Mouse (Mus musculus): ENCODE measurements around the gene Tmem151b. TPM values are rescaled to one million over a fixed set of nuclear protein-coding genes. Genes with fewer than 3 reads are reported as not detected.

The Tmem151b gene
- polyA plus RNA-seq, 1 experiment from 2014 or later = 1.0 TPM

- ATAC-seq (replicated peaks; ENCODE audit: insufficient number of reproducible peaks, low FRiP score, low TSS enrichment) = no peak; the same call in 1 of the 2 replicates
- Histone ChIP-seq H3K36me3 (ENCODE audit: control insufficient read depth, insufficient read depth, low read length) (0 out of 2 replicates have a peak, but pooled peaks cover 3% of the 10 kb centered on the region), H3K9ac (ENCODE audit: low read depth, low read length) (peak overlapping the region; percentile 46; the same call in 1 of the 2 replicates), H3K9me3 (replicated peaks; ENCODE audit: control insufficient read depth, low read length) (no peaks in the 10 kb centered on the region), H3K27ac (ENCODE audit: low read depth, low read length) (peak overlapping the region; percentile 37; the same call in 1 of the 2 replicates), H3K4me3 (ENCODE audit: low read depth, low read length) (peak overlapping the region; percentile 66), H3K27me3 (ENCODE audit: control insufficient read depth, insufficient read depth, low read length) (peaks cover 6% of the 10 kb centered on the region), H3K4me2 (peak overlapping the region; percentile 99), H3K4me1 (ENCODE audit: control insufficient read depth, insufficient read depth, low read length) (peaks cover 55% of the 10 kb centered on the region)
- 11% methylated on average over 8 of the region's 8 CpGs for WGBS (ENCODE audit: insufficient replicate concordance)
Measured at GRCm38 (mm10) chr17:45593479-45593878, 44.0 kb upstream of the Tmem151b start.

- H3K27ac ChIP-seq (ENCODE audit: low read depth, low read length) = 0 out of 2 replicates have a peak overlapping the region, but pooled peaks have one; percentile 38
- H3K4me2 ChIP-seq = peak overlapping the region; percentile 99
- 0 out of 2 replicates have a peak, but pooled peaks cover 3% of the 10 kb centered on the region for H3K36me3 ChIP-seq (ENCODE audit: control insufficient read depth, insufficient read depth, low read length)
- peaks cover 6% of the 10 kb centered on the region for H3K27me3 ChIP-seq (ENCODE audit: control insufficient read depth, insufficient read depth, low read length)
- H3K4me1 ChIP-seq (ENCODE audit: control insufficient read depth, insufficient read depth, low read length) = peaks cover 55% of the 10 kb centered on the region
- H3K9ac ChIP-seq (ENCODE audit: low read depth, low read length) = peak overlapping the region; percentile 61; the same call in 1 of the 2 replicates
- ATAC-seq (replicated peaks; ENCODE audit: insufficient number of reproducible peaks, low FRiP score, low TSS enrichment) = no peak
- WGBS (ENCODE audit: insufficient replicate concordance) = 36% methylated on average over 8 of the region's 8 CpGs
- H3K9me3 ChIP-seq (replicated peaks; ENCODE audit: control insufficient read depth, low read length) = no peaks in the 10 kb centered on the region
- H3K4me3 ChIP-seq (ENCODE audit: low read depth, low read length) = peak overlapping the region; percentile 66
Measured at GRCm38 (mm10) chr17:45592606-45593431, 43.3 kb upstream of the Tmem151b start.

GRCm38 (mm10) chr17:45591701-45592605, 42.5 kb upstream of the Tmem151b start:
- Histone ChIP-seq H3K4me3 (ENCODE audit: low read depth, low read length) (peak overlapping the region; percentile 66), H3K4me2 (peak overlapping the region; percentile 99), H3K27ac (ENCODE audit: low read depth, low read length) (0 out of 2 replicates have a peak overlapping the region, but pooled peaks have one; percentile 38), H3K4me1 (ENCODE audit: control insufficient read depth, insufficient read depth, low read length) (peaks cover 52% of the 10 kb centered on the region), H3K9ac (ENCODE audit: low read depth, low read length) (peak overlapping the region; percentile 61), H3K27me3 (ENCODE audit: control insufficient read depth, insufficient read depth, low read length) (peaks cover 6% of the 10 kb centered on the region), H3K36me3 (ENCODE audit: control insufficient read depth, insufficient read depth, low read length) (0 out of 2 replicates have a peak, but pooled peaks cover 4% of the 10 kb centered on the region), H3K9me3 (replicated peaks; ENCODE audit: control insufficient read depth, low read length) (no peaks in the 10 kb centered on the region)
- WGBS (ENCODE audit: insufficient replicate concordance) = 39% methylated on average over 16 of the region's 16 CpGs
- ATAC-seq (replicated peaks; ENCODE audit: insufficient number of reproducible peaks, low FRiP score, low TSS enrichment) = no peak

- ATAC-seq (replicated peaks; ENCODE audit: insufficient number of reproducible peaks, low FRiP score, low TSS enrichment) = no peak
- Histone ChIP-seq H3K27ac (ENCODE audit: low read depth, low read length) (no peak overlapping the region), H3K27me3 (ENCODE audit: control insufficient read depth, insufficient read depth, low read length) (peaks cover 6% of the 10 kb centered on the region), H3K9me3 (replicated peaks; ENCODE audit: control insufficient read depth, low read length) (no peaks in the 10 kb centered on the region), H3K4me3 (ENCODE audit: low read depth, low read length) (no peak overlapping the region), H3K4me1 (ENCODE audit: control insufficient read depth, insufficient read depth, low read length) (peaks cover 49% of the 10 kb centered on the region), H3K9ac (ENCODE audit: low read depth, low read length) (no peak overlapping the region), H3K36me3 (ENCODE audit: control insufficient read depth, insufficient read depth, low read length) (0 out of 2 replicates have a peak, but pooled peaks cover 5% of the 10 kb centered on the region), H3K4me2 (no peak overlapping the region)
- 69% methylated on average over 6 of the region's 6 CpGs for WGBS (ENCODE audit: insufficient replicate concordance)
Measured at GRCm38 (mm10) chr17:45590410-45590809, 40.9 kb upstream of the Tmem151b start.

GRCm38 (mm10) chr17:45589844-45590243, 40.4 kb upstream of the Tmem151b start:
- Histone ChIP-seq H3K9me3 (replicated peaks; ENCODE audit: control insufficient read depth, low read length) (no peaks in the 10 kb centered on the region), H3K4me2 (no peak overlapping the region), H3K27ac (ENCODE audit: low read depth, low read length) (no peak overlapping the region), H3K36me3 (ENCODE audit: control insufficient read depth, insufficient read depth, low read length) (0 out of 2 replicates have a peak, but pooled peaks cover 5% of the 10 kb centered on the region), H3K4me3 (ENCODE audit: low read depth, low read length) (no peak overlapping the region), H3K4me1 (ENCODE audit: control insufficient read depth, insufficient read depth, low read length) (peaks cover 51% of the 10 kb centered on the region), H3K9ac (ENCODE audit: low read depth, low read length) (no peak overlapping the region), H3K27me3 (ENCODE audit: control insufficient read depth, insufficient read depth, low read length) (peaks cover 6% of the 10 kb centered on the region)
- ATAC-seq (replicated peaks; ENCODE audit: insufficient number of reproducible peaks, low FRiP score, low TSS enrichment) = no peak
- WGBS (ENCODE audit: insufficient replicate concordance) = 86% methylated on average over 8 of the region's 8 CpGs

- WGBS (ENCODE audit: insufficient replicate concordance) = 98% methylated on average over 7 of the region's 7 CpGs
- Histone ChIP-seq H3K4me2 (no peak overlapping the region), H3K36me3 (ENCODE audit: control insufficient read depth, insufficient read depth, low read length) (0 out of 2 replicates have a peak, but pooled peaks cover 5% of the 10 kb centered on the region), H3K27ac (ENCODE audit: low read depth, low read length) (no peak overlapping the region), H3K9ac (ENCODE audit: low read depth, low read length) (no peak overlapping the region), H3K4me3 (ENCODE audit: low read depth, low read length) (no peak overlapping the region), H3K9me3 (replicated peaks; ENCODE audit: control insufficient read depth, low read length) (no peaks in the 10 kb centered on the region), H3K27me3 (ENCODE audit: control insufficient read depth, insufficient read depth, low read length) (peaks cover 2% of the 10 kb centered on the region), H3K4me1 (ENCODE audit: control insufficient read depth, insufficient read depth, low read length) (peaks cover 51% of the 10 kb centered on the region)
- no peak for ATAC-seq (replicated peaks; ENCODE audit: insufficient number of reproducible peaks, low FRiP score, low TSS enrichment)
Measured at GRCm38 (mm10) chr17:45589236-45589635, 39.8 kb upstream of the Tmem151b start.

- H3K4me2 ChIP-seq = no peak overlapping the region
- H3K4me1 ChIP-seq (ENCODE audit: control insufficient read depth, insufficient read depth, low read length) = peaks cover 50% of the 10 kb centered on the region
- H3K9me3 ChIP-seq (replicated peaks; ENCODE audit: control insufficient read depth, low read length) = no peaks in the 10 kb centered on the region
- no peak overlapping the region for H3K4me3 ChIP-seq (ENCODE audit: low read depth, low read length)
- H3K36me3 ChIP-seq (ENCODE audit: control insufficient read depth, insufficient read depth, low read length) = 0 out of 2 replicates have a peak, but pooled peaks cover 5% of the 10 kb centered on the region
- H3K9ac ChIP-seq (ENCODE audit: low read depth, low read length) = no peak overlapping the region
- no peak for ATAC-seq (replicated peaks; ENCODE audit: insufficient number of reproducible peaks, low FRiP score, low TSS enrichment)
- H3K27me3 ChIP-seq (ENCODE audit: control insufficient read depth, insufficient read depth, low read length) = no peaks in the 10 kb centered on the region
- no peak overlapping the region for H3K27ac ChIP-seq (ENCODE audit: low read depth, low read length)
- WGBS (ENCODE audit: insufficient replicate concordance) = 91% methylated on average over 7 of the region's 7 CpGs
Measured at GRCm38 (mm10) chr17:45588370-45588769, 38.9 kb upstream of the Tmem151b start.

- peaks cover 34% of the 10 kb centered on the region for H3K4me1 ChIP-seq (ENCODE audit: control insufficient read depth, insufficient read depth, low read length)
- no peak overlapping the region for H3K4me3 ChIP-seq (ENCODE audit: low read depth, low read length)
- no peaks in the 10 kb centered on the region for H3K27me3 ChIP-seq (ENCODE audit: control insufficient read depth, insufficient read depth, low read length)
- H3K36me3 ChIP-seq (ENCODE audit: control insufficient read depth, insufficient read depth, low read length) = 0 out of 2 replicates have a peak, but pooled peaks cover 5% of the 10 kb centered on the region
- H3K9ac ChIP-seq (ENCODE audit: low read depth, low read length) = no peak overlapping the region
- H3K4me2 ChIP-seq = no peak overlapping the region
- 93% methylated on average over 3 of the region's 3 CpGs for WGBS (ENCODE audit: insufficient replicate concordance)
- no peaks in the 10 kb centered on the region for H3K9me3 ChIP-seq (replicated peaks; ENCODE audit: control insufficient read depth, low read length)
- no peak overlapping the region for H3K27ac ChIP-seq (ENCODE audit: low read depth, low read length)
- no peak for ATAC-seq (replicated peaks; ENCODE audit: insufficient number of reproducible peaks, low FRiP score, low TSS enrichment)
Measured at GRCm38 (mm10) chr17:45586449-45586837, 37.0 kb upstream of the Tmem151b start.

Data from heart, embryonic 11.5 days (tissue).